Mouse (Mus musculus) ovary, adult 2 months (tissue): ENCODE data around the gene Fam189b. TPM values are rescaled to one million over a fixed set of nuclear protein-coding genes. Genes with fewer than 3 reads are reported as not detected.

Experiments used
- polyA plus RNA-seq: library from polyadenylated mRNA; depleted of rRNA; stranded (reverse); fragments of >200 nt; gene quantifications from 2 replicates; pipeline ENCODE4 v1.2.3, GENCODE M21; 2012; rRNA removed

The Fam189b gene
- polyA plus RNA-seq, result 63.7 and 65.9 TPM in 2 replicates

DNA sequence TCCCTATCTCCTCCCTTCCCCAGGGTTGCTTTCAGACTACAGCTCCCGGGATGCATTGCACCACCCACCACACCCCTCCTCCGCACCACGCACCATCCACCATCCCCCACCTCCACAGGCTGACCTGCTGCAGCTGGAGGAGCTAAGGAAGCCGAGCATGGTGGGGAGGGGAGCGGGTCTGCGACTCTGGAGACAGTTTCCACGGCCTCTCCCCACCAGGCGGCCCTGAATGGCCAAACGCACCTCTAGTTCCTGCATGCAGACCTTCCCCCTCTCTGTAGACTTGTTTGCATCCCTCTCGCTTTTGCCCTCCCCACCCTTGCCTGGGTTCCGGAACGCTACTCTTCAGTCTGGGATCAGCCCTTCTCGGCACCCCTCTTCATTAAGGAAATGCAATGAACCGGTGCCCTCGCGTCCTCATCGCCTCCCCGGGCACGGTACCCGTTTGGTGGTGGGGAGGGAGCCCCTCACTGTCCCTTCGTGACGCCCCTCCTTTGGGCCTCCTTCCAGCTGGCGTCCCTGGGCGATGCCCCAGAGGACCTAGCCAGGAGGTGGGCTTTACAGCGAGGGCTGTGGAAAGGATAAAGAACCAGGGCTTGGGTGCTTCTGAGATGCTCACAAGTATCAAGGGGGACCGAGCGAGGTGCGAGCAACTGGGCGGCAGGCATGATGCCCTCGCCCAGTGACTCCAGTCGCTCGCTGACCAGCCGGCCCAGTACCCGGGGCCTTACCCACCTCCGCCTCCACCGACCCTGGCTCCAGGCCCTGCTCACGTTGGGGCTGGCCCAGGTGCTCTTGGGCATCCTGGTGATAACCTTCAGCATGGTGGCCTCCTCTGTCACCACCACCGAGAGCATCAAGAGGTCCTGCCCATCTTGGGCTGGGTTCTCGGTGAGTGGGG lies at the start of gene Fam189b:
Gene Fam189b (plus strand): TSS at position 86 of the 901 bp plus-strand sequence.

DNA sequence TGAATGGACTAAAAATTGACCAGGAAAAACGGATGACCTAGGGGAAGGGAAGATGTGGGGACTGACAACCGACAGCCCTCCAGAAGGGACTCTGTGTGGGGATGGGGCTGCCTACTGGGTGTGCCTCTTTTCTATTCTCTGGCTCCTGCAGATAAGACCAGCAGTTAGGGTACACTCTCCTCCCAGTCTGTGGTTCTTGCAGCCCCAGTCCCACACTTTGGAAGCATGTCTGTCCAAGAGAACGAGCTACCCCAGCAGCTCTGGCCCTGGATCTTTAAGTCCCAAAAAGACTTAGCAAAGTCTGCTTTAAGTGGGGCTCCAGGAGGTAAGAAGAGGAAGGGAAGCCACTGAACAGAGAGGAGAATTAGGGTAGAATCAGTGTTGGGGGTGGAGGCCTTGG lies 47.0 kb upstream of the Fam189b start, which contains the start of gene Pklr:
Gene Pklr (plus strand): TSS at position 185 of the 400 bp plus-strand sequence.

DNA sequence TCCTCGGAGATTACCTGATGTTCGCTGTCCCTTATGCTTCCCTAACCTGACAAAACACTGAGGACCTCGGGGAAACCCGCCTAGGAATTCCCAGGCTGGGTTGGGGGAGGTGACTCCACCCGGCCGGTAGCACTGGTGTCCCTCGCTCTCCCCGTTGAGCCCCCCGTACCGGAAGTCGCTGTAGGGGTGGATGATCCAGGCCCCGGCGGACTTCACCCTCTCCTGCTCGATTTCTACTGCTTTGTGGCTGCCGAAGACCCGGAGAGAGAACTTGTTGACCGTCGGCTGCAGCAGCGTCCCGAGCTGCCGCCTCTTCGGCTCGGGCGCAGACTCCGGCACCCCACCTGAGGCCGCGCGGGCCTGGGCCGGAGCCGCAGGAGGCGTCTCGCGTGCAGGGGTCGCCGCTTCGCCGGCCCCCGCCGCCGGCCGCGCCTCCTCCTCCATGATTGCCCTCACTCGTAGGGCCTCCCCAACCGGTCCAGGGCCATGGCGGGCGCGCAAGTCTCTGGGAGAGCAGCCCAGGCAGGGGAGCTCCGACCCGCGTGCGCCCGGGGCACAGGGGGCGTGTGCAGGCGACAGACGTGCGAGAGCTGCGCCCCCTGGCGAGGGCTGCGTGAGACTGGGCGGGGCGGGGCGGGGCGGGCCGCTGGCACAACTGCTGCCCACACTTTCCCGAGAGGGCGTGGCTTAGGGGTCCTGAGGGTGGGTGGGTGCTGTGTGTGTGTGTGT lies 23.2 kb upstream of the Fam189b start, which contains the start of gene Hcn3:
Gene Hcn3 (minus strand): TSS at position 581 of the 729 bp plus-strand sequence.

DNA sequence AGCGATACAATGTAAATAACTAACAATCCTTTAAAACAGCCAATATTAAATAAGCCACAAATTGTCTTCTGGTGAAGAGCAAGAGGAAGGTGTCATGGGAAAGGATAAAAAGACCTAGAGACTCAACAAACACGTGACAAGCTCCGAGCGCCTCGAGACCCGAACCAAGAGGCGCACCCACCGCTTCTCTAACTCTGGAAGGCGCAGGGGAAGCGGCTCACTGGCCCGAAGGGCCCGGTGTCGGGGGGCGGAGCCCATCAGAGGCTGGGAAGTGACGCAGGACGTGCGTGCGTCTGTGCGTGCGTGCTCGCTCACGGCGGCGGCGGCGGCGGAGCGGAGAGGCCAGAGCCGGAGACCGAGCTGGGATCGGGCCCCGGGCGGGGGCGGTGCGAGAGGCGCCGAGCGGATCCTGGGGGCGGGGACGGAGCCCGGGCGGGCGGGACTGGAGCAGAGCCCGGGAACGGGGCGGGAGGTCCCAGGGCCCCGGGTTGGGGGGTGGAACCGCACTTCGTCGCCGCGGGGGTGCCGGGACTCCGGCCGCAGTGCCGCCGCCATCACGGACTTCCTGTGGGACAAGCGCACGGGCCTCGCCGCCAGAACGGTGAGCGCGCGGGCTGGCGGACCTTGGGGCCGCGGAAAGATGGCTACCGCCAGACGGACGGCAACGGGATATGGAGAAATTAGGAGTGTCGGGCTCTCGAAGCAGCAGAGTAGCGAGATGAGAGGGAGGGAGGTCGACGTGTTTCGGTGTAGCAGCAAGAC lies 18.3 kb upstream of the Fam189b start, which contains the start of gene Clk2:
Gene Clk2 (plus strand): TSS at position 290 of the 762 bp plus-strand sequence.

DNA sequence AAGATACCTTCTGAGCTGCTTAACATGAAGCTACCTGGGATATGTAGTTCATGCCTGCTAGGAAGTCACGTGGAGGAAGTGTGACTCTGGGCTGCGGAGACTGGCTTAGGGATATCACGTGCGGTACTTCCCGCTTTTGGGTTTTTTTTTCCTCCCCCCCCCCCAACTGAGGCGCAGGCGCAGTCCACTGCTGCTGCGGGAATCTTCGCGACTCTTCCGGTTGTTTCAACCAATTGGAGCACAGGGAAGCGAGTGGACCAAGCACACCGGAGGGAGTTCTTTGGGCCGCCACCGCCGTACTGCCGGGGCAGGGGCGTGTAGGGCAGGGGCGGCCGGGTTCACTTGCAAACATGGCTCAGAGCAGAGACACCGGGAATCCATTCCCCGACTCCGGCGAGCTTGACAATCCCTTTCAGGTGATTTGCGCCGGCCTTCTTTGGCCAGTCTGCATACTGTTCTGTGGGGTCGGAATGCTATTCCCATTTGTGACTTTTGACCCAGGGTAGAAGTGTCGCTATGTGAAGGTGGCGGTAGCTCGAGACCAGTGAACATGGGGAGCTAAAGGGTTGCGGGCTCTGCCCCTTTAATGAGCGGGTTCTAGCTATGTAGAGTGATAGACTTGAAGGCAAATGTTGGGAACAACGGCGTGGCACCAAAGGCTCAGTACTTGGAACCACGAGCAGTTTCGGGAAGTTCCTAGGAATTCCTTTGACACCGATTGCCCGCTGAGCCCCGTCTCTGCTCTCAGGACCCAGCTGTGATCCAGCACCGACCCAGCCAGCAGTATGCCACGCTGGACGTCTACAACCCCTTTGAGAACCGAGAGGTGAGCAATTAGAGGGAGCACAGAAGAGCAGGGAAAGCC lies 5.5 kb upstream of the Fam189b start, which contains the start of gene Scamp3:
Gene Scamp3 (plus strand): TSS at position 232 of the 865 bp plus-strand sequence.

DNA sequence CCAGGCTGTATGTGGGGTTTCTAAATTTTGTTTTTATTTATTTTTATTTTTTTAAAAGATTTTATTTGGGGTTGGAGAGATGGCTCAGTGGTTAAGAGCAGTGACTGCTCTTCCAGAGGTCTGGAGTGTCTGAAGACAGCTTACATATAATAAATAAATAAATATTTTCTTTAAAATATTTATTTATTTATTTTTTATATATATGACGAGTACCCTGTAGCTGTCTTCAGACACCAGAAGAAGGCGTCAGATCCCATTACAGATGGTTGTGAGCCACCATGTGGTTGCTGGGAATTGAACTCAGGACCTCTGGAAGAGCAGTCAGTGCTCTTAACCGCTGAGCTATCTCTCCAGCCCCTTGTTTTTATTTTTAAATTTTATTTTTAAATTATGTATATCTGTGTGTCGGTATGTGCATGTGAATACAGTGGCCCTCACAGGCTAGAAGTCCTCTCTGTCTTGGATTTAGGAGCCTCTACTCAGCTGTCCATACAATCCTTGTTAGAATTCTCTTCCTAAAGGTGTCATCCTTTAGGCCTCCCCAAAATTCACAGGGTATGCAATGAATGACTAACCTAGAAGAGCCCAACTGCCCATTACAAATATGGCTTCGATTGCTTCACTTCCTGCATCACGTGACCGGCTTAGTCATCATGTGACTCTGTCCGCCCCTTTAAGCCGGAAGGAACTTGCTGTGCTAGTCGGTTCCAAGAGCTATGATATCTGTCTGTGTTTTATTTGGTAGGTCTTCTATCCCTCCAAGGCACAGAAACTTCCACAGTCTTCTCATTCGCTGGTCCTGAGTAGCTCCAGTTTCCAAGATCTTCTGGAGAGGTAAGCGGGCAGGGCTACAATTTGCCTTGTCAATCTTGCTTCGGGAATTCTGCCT lies 19.6 kb downstream of the Fam189b start, which contains the start of gene Gba:
Gene Gba (plus strand): TSS at position 676 of the 889 bp plus-strand sequence.

DNA sequence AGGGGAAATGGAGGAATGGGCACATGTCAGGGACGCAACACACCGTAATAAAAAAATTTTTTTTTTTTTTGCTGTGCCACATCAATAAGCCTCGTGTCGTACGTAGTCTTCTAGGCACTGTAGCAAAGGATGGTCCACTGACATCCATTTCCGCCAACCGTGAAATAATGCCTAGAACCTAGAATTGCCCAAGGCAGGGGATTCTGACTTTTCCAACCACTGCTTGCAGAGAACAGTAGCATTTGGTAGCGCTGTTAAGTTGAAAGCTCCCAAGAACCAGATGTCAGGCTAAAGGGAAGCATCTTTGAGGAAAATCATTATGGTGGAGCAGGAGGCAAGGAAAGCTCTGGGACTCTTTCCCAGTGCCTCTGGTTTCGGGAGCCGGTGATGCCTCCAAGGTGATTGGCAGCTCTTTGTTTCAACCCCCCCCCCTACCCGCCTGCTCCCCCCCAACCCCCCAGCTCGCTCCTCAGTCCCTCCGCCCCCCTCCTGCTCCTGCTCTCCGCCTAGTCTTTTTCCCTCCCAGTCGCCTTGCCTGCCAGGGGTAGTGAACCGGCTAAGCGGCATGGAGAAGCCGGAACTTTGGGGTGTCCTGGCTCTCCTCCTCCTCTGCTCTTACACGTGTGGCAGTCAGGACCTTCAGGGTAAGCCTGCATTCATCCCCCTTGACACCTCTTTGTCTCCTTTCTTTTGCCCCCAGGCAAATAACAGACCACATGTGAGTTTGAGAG lies 31.9 kb downstream of the Fam189b start, which contains the start of gene Thbs3:
Gene Thbs3 (plus strand): TSS at position 500 of the 731 bp plus-strand sequence.

DNA sequence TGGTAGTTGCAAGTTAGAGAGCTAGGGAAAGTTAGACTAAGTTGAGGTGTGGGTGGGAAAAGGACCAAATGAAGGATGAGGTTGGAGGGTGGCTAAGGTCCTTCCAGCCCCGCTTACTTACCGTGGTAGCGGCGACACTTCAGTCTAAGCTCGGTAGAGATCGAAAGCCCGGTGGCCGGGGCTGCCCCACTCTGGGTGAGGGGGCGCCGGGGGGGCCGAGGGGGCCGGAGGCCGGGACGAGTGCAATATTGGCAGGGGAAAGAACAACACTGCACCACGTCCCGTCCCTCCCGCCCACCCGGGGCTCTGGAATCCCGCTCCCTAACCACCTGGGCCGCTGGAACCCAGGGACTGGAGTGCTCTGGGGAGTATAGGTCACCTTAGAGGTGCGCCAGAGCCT lies 44.0 kb downstream of the Fam189b start, which contains the start of gene Mtx1:
Gene Mtx1 (minus strand): TSS at position 189 of the 400 bp plus-strand sequence.

DNA sequence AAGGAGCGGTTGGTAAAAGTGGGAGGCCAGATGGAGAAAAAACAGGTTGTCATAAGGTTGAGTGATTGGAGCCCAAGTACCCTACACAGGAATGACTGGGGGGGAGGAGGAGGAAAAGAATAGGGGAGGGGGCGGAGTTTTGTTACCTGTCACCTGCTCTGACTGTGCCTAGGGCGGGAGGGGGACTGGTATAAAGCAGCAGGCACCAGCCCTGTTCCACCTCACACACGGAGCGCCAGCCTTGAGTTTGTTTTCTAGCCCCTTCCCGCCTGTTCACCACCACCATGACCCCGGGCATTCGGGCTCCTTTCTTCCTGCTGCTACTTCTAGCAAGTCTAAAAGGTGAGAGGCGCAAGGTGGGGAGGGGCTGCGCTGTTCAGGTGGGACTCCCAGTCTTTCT lies 45.9 kb downstream of the Fam189b start, which contains the start of gene Muc1:
Gene Muc1 (plus strand): TSS at position 222 of the 400 bp plus-strand sequence.

Other genes starting within 250 kb of the Fam189b start
- 8.8 and 10.1 TPM in 2 replicates for gene Ash1l, start 232.5 kb upstream of the Fam189b start, polyA plus RNA-seq
- 36.9 and 38.6 TPM in 2 replicates for gene Dap3, start 232.0 kb upstream of the Fam189b start, polyA plus RNA-seq
- gene Rusc1, start 89.8 kb upstream of the Fam189b start, polyA plus RNA-seq, result 36.2 and 37.3 TPM in 2 replicates
- not detected in 2 replicates for gene Gm43738, start 82.0 kb upstream of the Fam189b start, polyA plus RNA-seq
- gene Fdps, start 81.2 kb upstream of the Fam189b start, polyA plus RNA-seq, result 139 and 176 TPM in 2 replicates
- 2.0 and 8.7 TPM in 2 replicates for gene Pklr, start 47.0 kb upstream of the Fam189b start, polyA plus RNA-seq
- gene Hcn3, start 22.9 kb upstream of the Fam189b start, polyA plus RNA-seq, result 9.1 and 13.9 TPM in 2 replicates
- 89.7 and 99.3 TPM in 2 replicates for gene Clk2, start 18.3 kb upstream of the Fam189b start, polyA plus RNA-seq
- 154 and 183 TPM in 2 replicates for gene Scamp3, start 5.7 kb upstream of the Fam189b start, polyA plus RNA-seq
- 61.5 and 89.3 TPM in 2 replicates for gene Gba, start 19.8 kb downstream of the Fam189b start, polyA plus RNA-seq
- 59.8 and 60.5 TPM in 2 replicates for gene Thbs3, start 32.0 kb downstream of the Fam189b start, polyA plus RNA-seq
- 229 and 256 TPM in 2 replicates for gene Mtx1, start 43.9 kb downstream of the Fam189b start, polyA plus RNA-seq
- gene Muc1, start 45.9 kb downstream of the Fam189b start, polyA plus RNA-seq, result 16.1 and 33.4 TPM in 2 replicates
- 267 and 351 TPM in 2 replicates for gene Krtcap2, start 62.8 kb downstream of the Fam189b start, polyA plus RNA-seq
- gene Trim46, start 63.2 kb downstream of the Fam189b start, polyA plus RNA-seq, result 16.5 and 20.5 TPM in 2 replicates
- 503 and 662 TPM in 2 replicates for gene Dpm3, start 76.2 kb downstream of the Fam189b start, polyA plus RNA-seq
- gene Slc50a1, start 87.4 kb downstream of the Fam189b start, polyA plus RNA-seq, result 203 and 215 TPM in 2 replicates
- gene Efna1, start 98.0 kb downstream of the Fam189b start, polyA plus RNA-seq, result 43.0 and 48.2 TPM in 2 replicates
- 1.9 and 5.0 TPM in 2 replicates for gene Efna3, start 139.8 kb downstream of the Fam189b start, polyA plus RNA-seq
- 36.4 and 44.7 TPM in 2 replicates for gene Efna4, start 154.9 kb downstream of the Fam189b start, polyA plus RNA-seq
- 179 and 187 TPM in 2 replicates for gene Adam15, start 166.9 kb downstream of the Fam189b start, polyA plus RNA-seq
- 0.23 and 0.62 TPM in 2 replicates for gene Dcst2, start 178.8 kb downstream of the Fam189b start, polyA plus RNA-seq
- 0.30 and 0.32 TPM in 2 replicates for gene Dcst1, start 182.1 kb downstream of the Fam189b start, polyA plus RNA-seq
- 68.2 and 77.9 TPM in 2 replicates for gene Zbtb7b, start 211.6 kb downstream of the Fam189b start, polyA plus RNA-seq
- gene Lenep, start 219.7 kb downstream of the Fam189b start, polyA plus RNA-seq, result 2.0 TPM in 1 of 2 replicates, not detected in the other
- gene Flad1, start 228.7 kb downstream of the Fam189b start, polyA plus RNA-seq, result 34.7 and 49.3 TPM in 2 replicates
- gene Cks1b, start 235.2 kb downstream of the Fam189b start, polyA plus RNA-seq, result 40.3 and 61.0 TPM in 2 replicates
- gene Shc1, start 235.3 kb downstream of the Fam189b start, polyA plus RNA-seq, result 116 and 134 TPM in 2 replicates
- gene Pygo2, start 247.1 kb downstream of the Fam189b start, polyA plus RNA-seq, result 179 and 285 TPM in 2 replicates